Mouse (Mus musculus) midbrain, embryonic 12.5 days (tissue): ENCODE measurements around the gene Nenf. TPM values are rescaled to one million over a fixed set of nuclear protein-coding genes. Genes with fewer than 3 reads are reported as not detected.

ENCODE experiments used
- ATAC-seq: fragments of 200-750 bp; cut with Nextera tagmentation; 2 replicates; pipeline ENCODE4 v1.8.0; 2017; ENCODE audit warnings: low read depth, moderate TSS enrichment, moderate library complexity; ENCODE audit not compliant: low FRiP score
- H3K27ac ChIP-seq: fragments of 300-500 bp; sonication (generic); replicated peaks from 2 replicates; pipeline ENCODE4 v1.5.1; 2016; ENCODE audit warnings: mild to moderate bottlenecking
- H3K27me3 ChIP-seq: fragments of 300-500 bp; sonication (generic); 2 replicates; pipeline ENCODE4 v1.6.1; 2016; ENCODE audit warnings: mild to moderate bottlenecking
- H3K36me3 ChIP-seq: fragments of 300-500 bp; sonication (generic); 2 replicates; pipeline ENCODE4 v1.6.1; 2016
- H3K4me1 ChIP-seq: fragments of 300-500 bp; sonication (generic); 2 replicates; pipeline ENCODE4 v1.6.1; 2016
- H3K4me2 ChIP-seq: fragments of 300-500 bp; sonication (generic); replicated peaks from 2 replicates; pipeline ENCODE4 v1.6.1; 2016; ENCODE audit warnings: mild to moderate bottlenecking, moderate library complexity
- H3K4me3 ChIP-seq: fragments of 300-500 bp; sonication (generic); 2 replicates; pipeline ENCODE4 v1.5.1; 2016; ENCODE audit warnings: mild to moderate bottlenecking
- H3K9ac ChIP-seq: fragments of 300-500 bp; sonication (generic); replicated peaks from 2 replicates; pipeline ENCODE4 v1.6.1; 2016; ENCODE audit warnings: mild to moderate bottlenecking, moderate library complexity
- H3K9me3 ChIP-seq: fragments of 300-500 bp; sonication (generic); 2 replicates; pipeline ENCODE4 v1.6.1; 2016; ENCODE audit warnings: mild to moderate bottlenecking
- WGBS: fragments of 180-500 bp; shearing (Covaris S2); methylation state at CpG from one replicate; pipeline ENCODE4 v1.1.7; 2016; 5-methylcytosine and 5-hydroxymethylcytosine counted together
- polyA plus RNA-seq: library from polyadenylated mRNA; unstranded; fragments of >200 nt; fragmentation: Nextera tagmentation; extraction: Ambion mirVana; gene quantifications from 2 replicates; pipeline ENCODE4 v1.2.1, GENCODE M21; 2016

Nenf gene
- 77.4 and 77.6 TPM in 2 replicates for polyA plus RNA-seq

- Histone ChIP-seq H3K4me1 (0 out of 2 replicates have a peak, but pooled peaks cover 11% of the 10 kb centered on the region), H3K27me3 (no peaks in the 10 kb centered on the region), H3K27ac (peak within 1 kb of the TSS; percentile 16; the same call in 1 of the 2 replicates), H3K9me3 (no peaks in the 10 kb centered on the region), H3K9ac (peak within 1 kb of the TSS; percentile 80), H3K4me3 (peak within 1 kb of the TSS; percentile 58), H3K36me3 (no peaks in the 10 kb centered on the region), H3K4me2 (peak within 1 kb of the TSS; percentile 69)
- peak; percentile 91 for ATAC-seq
- WGBS, result 1% methylated on average over 53 of the region's 54 CpGs
Measured at GRCm38 (mm10) chr1:191317591-191318196, at the start of gene Nenf. Gene Nenf (minus strand): TSS chr1:191318194.

DNA sequence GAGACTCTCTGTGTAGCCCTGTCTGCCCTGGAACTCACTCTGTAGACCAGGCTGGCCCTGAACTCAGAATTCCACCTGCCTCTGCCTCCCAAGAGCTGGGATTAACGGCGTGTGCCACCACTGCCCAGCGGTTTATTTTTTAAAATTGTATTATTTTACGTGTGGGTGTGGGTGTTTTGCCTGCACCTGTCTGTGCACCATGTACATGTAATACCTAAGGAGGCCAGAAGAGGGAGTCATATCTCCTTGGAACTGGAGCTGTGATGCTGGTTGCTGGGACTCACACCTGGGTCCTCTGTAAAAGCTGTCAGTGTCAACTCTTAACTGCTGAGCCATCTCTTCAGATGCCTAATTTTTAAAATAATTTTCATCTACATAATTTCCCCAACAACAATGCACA is 46.5 kb upstream of the Nenf start:
- H3K36me3 ChIP-seq, result peaks cover 8% of the 10 kb centered on the region; the same call in 1 of the 2 replicates
- 77% methylated on average over 4 of the region's 4 CpGs for WGBS
- no peak overlapping the region for H3K4me3 ChIP-seq
- no peak for ATAC-seq
- H3K27me3 ChIP-seq, result no peaks in the 10 kb centered on the region
- H3K9ac ChIP-seq, result no peak overlapping the region
- H3K9me3 ChIP-seq, result no peaks in the 10 kb centered on the region
- no peaks in the 10 kb centered on the region for H3K4me1 ChIP-seq
- H3K4me2 ChIP-seq, result no peak overlapping the region
- no peak overlapping the region for H3K27ac ChIP-seq

GRCm38 (mm10) chr1:191362412-191362811 is 44.4 kb upstream of the Nenf start:
- Histone ChIP-seq H3K4me2 (no peak overlapping the region), H3K4me1 (no peaks in the 10 kb centered on the region), H3K27ac (no peak overlapping the region), H3K9me3 (no peaks in the 10 kb centered on the region), H3K36me3 (peaks cover 18% of the 10 kb centered on the region), H3K27me3 (no peaks in the 10 kb centered on the region), H3K9ac (no peak overlapping the region), H3K4me3 (no peak overlapping the region)
- WGBS, result 94% methylated on average over 6 of the region's 6 CpGs
- ATAC-seq, result no peak

DNA sequence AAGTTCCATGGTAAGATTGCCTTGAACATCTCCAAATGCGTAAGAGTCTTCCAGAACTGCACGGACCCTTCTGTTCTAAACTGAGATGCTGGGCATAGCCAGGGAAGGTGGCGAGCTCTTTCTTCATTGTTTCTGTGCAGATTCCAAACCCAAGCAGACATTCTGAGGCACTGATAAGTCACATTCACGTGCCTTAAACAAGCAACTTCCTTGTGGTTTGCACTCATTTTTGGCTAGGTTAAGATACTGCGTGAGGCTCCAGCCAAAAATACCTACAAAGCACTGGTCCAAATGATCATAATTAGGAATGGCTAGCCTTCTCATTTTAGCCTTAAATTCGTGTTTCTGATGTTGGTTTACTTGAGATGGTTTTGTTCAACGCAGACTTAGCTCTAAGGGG is 41.5 kb upstream of the Nenf start:
- Histone ChIP-seq H3K4me3 (no peak overlapping the region), H3K9me3 (no peaks in the 10 kb centered on the region), H3K36me3 (peaks cover 38% of the 10 kb centered on the region), H3K4me1 (no peaks in the 10 kb centered on the region), H3K4me2 (no peak overlapping the region), H3K27ac (no peak overlapping the region), H3K27me3 (no peaks in the 10 kb centered on the region), H3K9ac (no peak overlapping the region)
- 89% methylated on average over 7 of the region's 7 CpGs for WGBS
- no peak for ATAC-seq

- Histone ChIP-seq H3K4me2 (no peak overlapping the region), H3K27me3 (no peaks in the 10 kb centered on the region), H3K4me1 (no peaks in the 10 kb centered on the region), H3K4me3 (no peak overlapping the region), H3K27ac (no peak overlapping the region), H3K9me3 (no peaks in the 10 kb centered on the region), H3K9ac (no peak overlapping the region), H3K36me3 (peaks cover 50% of the 10 kb centered on the region)
- 76% methylated on average over 1 of the region's 1 CpGs for WGBS
- no peak for ATAC-seq
Measured at GRCm38 (mm10) chr1:191356936-191357335, 38.9 kb upstream of the Nenf start.

DNA sequence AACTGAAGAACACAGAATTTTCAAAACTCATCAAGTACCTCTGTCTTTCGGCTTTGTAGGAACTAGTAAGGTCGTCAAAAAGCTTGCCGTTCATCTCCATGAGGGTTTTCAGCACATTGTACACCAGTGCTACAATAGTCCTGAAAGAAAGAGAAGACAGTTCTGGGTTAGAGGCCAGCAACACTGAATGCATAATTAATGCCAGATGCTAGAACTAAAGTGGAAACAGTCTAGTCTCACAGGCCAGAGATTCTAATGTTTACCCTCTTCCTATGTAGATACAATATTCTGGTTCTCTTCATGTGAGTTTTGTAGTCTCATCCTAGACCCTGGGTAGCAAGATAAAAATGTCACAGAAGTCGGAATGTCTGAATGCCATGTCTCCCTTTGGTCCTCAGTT is 35.8 kb upstream of the Nenf start:
- WGBS, result 72% methylated on average over 4 of the region's 4 CpGs
- peaks cover 66% of the 10 kb centered on the region for H3K36me3 ChIP-seq

DNA sequence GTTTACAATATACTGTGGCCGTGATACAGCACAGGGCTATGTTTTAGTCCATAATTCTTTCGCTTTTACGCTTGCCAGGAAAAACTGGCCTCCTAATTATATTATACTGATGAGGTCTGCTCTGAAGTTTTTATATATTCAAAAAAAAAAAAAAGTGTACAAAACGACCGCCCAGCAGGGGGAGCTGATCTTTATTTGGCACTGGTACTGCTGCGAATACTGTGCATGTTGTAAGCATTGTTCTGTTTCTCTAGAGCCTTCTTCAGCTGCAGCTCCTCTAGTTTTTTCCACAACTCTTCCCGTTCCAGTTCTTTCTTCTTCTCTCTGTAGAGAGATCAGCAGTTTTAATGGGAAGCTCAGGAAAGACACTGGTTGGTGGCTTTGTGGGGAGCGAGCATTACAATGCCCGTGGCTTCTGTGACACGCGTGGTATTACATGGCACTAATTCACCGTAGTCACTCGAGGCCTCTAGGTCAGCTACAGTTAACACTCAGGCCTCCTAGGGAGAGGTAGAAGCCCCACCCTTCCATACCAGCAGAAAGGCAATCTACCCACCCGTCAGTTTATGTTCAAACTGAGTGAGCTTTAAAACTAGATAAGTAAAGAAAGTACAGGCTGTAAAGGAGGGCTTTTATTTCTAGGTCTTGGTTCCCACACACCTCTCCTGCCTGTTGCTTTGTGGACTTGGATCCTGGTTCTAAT is 34.9 kb upstream of the Nenf start:
- Histone ChIP-seq H3K36me3 (peaks cover 69% of the 10 kb centered on the region), H3K27me3 (no peaks in the 10 kb centered on the region), H3K9ac (no peak overlapping the region), H3K4me1 (no peaks in the 10 kb centered on the region), H3K27ac (no peak overlapping the region), H3K4me3 (no peak overlapping the region), H3K9me3 (no peaks in the 10 kb centered on the region), H3K4me2 (no peak overlapping the region)
- ATAC-seq, result no peak
- 65% methylated on average over 14 of the region's 14 CpGs for WGBS

More for the DNA sequence above, 35.8 kb upstream of the Nenf start:
- Histone ChIP-seq H3K9me3 (no peaks in the 10 kb centered on the region), H3K9ac (no peak overlapping the region), H3K4me2 (no peak overlapping the region), H3K27ac (no peak overlapping the region), H3K27me3 (no peaks in the 10 kb centered on the region), H3K4me3 (no peak overlapping the region), H3K4me1 (no peaks in the 10 kb centered on the region)
- ATAC-seq, result no peak

GRCm38 (mm10) chr1:191350355-191350754 is 32.4 kb upstream of the Nenf start:
- Histone ChIP-seq H3K4me1 (no peaks in the 10 kb centered on the region), H3K9ac (no peak overlapping the region), H3K27me3 (no peaks in the 10 kb centered on the region), H3K9me3 (no peaks in the 10 kb centered on the region), H3K4me2 (no peak overlapping the region), H3K27ac (no peak overlapping the region), H3K4me3 (no peak overlapping the region), H3K36me3 (peaks cover 76% of the 10 kb centered on the region)
- ATAC-seq, result no peak
- 96% methylated on average over 5 of the region's 5 CpGs for WGBS

GRCm38 (mm10) chr1:191349486-191350037 is 31.6 kb upstream of the Nenf start:
- Histone ChIP-seq H3K36me3 (peaks cover 78% of the 10 kb centered on the region), H3K27me3 (no peaks in the 10 kb centered on the region), H3K4me1 (no peaks in the 10 kb centered on the region), H3K9ac (no peak overlapping the region), H3K9me3 (no peaks in the 10 kb centered on the region), H3K4me2 (no peak overlapping the region), H3K4me3 (no peak overlapping the region), H3K27ac (no peak overlapping the region)
- ATAC-seq, result no peak
- WGBS, result 87% methylated on average over 23 of the region's 23 CpGs

- ATAC-seq, result no peak
- Histone ChIP-seq H3K9me3 (no peaks in the 10 kb centered on the region), H3K36me3 (peaks cover 77% of the 10 kb centered on the region)
Measured at GRCm38 (mm10) chr1:191348996-191349395, 31.0 kb upstream of the Nenf start.

DNA sequence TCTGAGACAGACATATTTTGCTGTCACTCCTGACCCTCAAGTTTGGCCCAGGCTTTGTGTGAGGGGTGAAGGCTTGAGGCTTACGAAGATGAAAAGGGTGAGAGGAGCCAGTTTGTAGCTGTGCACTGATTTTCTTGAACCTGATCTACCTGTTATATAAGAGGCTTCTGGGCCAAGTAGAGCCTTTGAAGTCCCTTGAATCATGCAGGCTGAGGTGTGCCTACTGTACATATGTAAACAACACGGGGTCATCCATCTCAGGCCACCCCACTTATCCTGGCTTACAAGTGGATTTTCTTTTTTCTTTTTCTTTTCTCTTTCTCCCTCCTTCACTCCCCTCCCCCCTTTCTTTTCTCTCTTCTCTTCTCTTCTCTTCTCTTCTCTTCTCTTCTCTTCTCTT is 30.6 kb upstream of the Nenf start:
- ATAC-seq, result no peak
- Histone ChIP-seq H3K4me1 (no peaks in the 10 kb centered on the region), H3K9me3 (no peaks in the 10 kb centered on the region), H3K4me3 (no peak overlapping the region), H3K27ac (no peak overlapping the region), H3K9ac (no peak overlapping the region), H3K4me2 (no peak overlapping the region), H3K36me3 (peaks cover 77% of the 10 kb centered on the region), H3K27me3 (no peaks in the 10 kb centered on the region)
- WGBS, result 84% methylated on average over 2 of the region's 2 CpGs

More at GRCm38 (mm10) chr1:191348996-191349395, 31.0 kb upstream of the Nenf start:
- Histone ChIP-seq H3K4me2 (no peak overlapping the region), H3K9ac (no peak overlapping the region), H3K27ac (no peak overlapping the region), H3K27me3 (no peaks in the 10 kb centered on the region), H3K4me1 (no peaks in the 10 kb centered on the region), H3K4me3 (no peak overlapping the region)
- 67% methylated on average over 5 of the region's 5 CpGs for WGBS

- H3K4me2 ChIP-seq, result no peak overlapping the region
- WGBS, result 89% methylated on average over 8 of the region's 8 CpGs
- H3K27ac ChIP-seq, result no peak overlapping the region
- no peak for ATAC-seq
- H3K9me3 ChIP-seq, result no peaks in the 10 kb centered on the region
- H3K9ac ChIP-seq, result no peak overlapping the region
- H3K36me3 ChIP-seq, result peaks cover 84% of the 10 kb centered on the region
- H3K4me3 ChIP-seq, result no peak overlapping the region
- no peaks in the 10 kb centered on the region for H3K27me3 ChIP-seq
- H3K4me1 ChIP-seq, result no peaks in the 10 kb centered on the region
Measured at GRCm38 (mm10) chr1:191347602-191348001, 29.6 kb upstream of the Nenf start.
